Mouse (Mus musculus): ENCODE results near the gene Vps26b. TPM values are rescaled to one million over a fixed set of nuclear protein-coding genes. Genes with fewer than 3 reads are reported as not detected.

Vps26b gene
- 85.7 and 92.7 TPM in 2 replicates for polyA plus RNA-seq (2015; fragmentation: Nextera tagmentation; extraction: Ambion mirVana)

GRCm38 (mm10) chr9:27029828-27030762 lies at the start of gene Vps26b, which contains the start of gene Ncapd3:
Gene Vps26b (minus strand): TSS chr9:27030065.
Gene Ncapd3 (plus strand): TSS chr9:27030175.
- no peaks in the 10 kb centered on the region for H3K36me3 ChIP-seq (ENCODE audit: control insufficient read depth, insufficient read depth)
- peak within 1 kb of the TSS; percentile 95 for H3K27ac ChIP-seq (ENCODE audit: low read length)
- H3K9me3 ChIP-seq (ENCODE audit: control insufficient read depth, low read length): no peaks in the 10 kb centered on the region
- H3K4me3 ChIP-seq (replicated peaks; ENCODE audit: low read length): peak within 1 kb of the TSS; percentile 99
- peak within 1 kb of the TSS; percentile 98 for H3K9ac ChIP-seq (replicated peaks; ENCODE audit: low read depth, low read length)
- under 1% methylated on average over 58 of the region's 80 CpGs for WGBS
- H3K27me3 ChIP-seq (replicated peaks; ENCODE audit: control insufficient read depth, insufficient read depth, low read length): no peaks in the 10 kb centered on the region
- H3K4me2 ChIP-seq (ENCODE audit: low read length): peak within 1 kb of the TSS; percentile 89
- peaks cover 45% of the 10 kb centered on the region for H3K4me1 ChIP-seq (replicated peaks; ENCODE audit: control insufficient read depth, insufficient read depth, low read length)
- ATAC-seq: peak; percentile 94

GRCm38 (mm10) chr9:27075812-27076211 lies 45.9 kb upstream of the Vps26b start:
- Histone ChIP-seq H3K4me2 (ENCODE audit: low read length) (no peak overlapping the region), H3K27me3 (replicated peaks; ENCODE audit: control insufficient read depth, insufficient read depth, low read length) (no peaks in the 10 kb centered on the region), H3K36me3 (ENCODE audit: control insufficient read depth, insufficient read depth) (peaks cover 25% of the 10 kb centered on the region), H3K9ac (replicated peaks; ENCODE audit: low read depth, low read length) (no peak overlapping the region), H3K4me1 (replicated peaks; ENCODE audit: control insufficient read depth, insufficient read depth, low read length) (no peaks in the 10 kb centered on the region), H3K9me3 (ENCODE audit: control insufficient read depth, low read length) (no peaks in the 10 kb centered on the region), H3K27ac (ENCODE audit: low read length) (no peak overlapping the region), H3K4me3 (replicated peaks; ENCODE audit: low read length) (no peak overlapping the region)
- no peak for ATAC-seq

- Histone ChIP-seq H3K4me1 (replicated peaks; ENCODE audit: control insufficient read depth, insufficient read depth, low read length) (no peaks in the 10 kb centered on the region), H3K4me3 (replicated peaks; ENCODE audit: low read length) (no peak overlapping the region), H3K27ac (ENCODE audit: low read length) (no peak overlapping the region), H3K36me3 (ENCODE audit: control insufficient read depth, insufficient read depth) (peaks cover 36% of the 10 kb centered on the region), H3K9me3 (ENCODE audit: control insufficient read depth, low read length) (no peaks in the 10 kb centered on the region; the same call in 1 of the 2 replicates), H3K4me2 (ENCODE audit: low read length) (no peak overlapping the region), H3K9ac (replicated peaks; ENCODE audit: low read depth, low read length) (no peak overlapping the region), H3K27me3 (replicated peaks; ENCODE audit: control insufficient read depth, insufficient read depth, low read length) (no peaks in the 10 kb centered on the region)
- 84% methylated on average over 1 of the region's 1 CpGs for WGBS
- no peak for ATAC-seq
Observed at GRCm38 (mm10) chr9:27074677-27075076, 44.8 kb upstream of the Vps26b start.

GRCm38 (mm10) chr9:27070895-27071294 lies 41.0 kb upstream of the Vps26b start:
- Histone ChIP-seq H3K27ac (ENCODE audit: low read length) (no peak overlapping the region), H3K9ac (replicated peaks; ENCODE audit: low read depth, low read length) (no peak overlapping the region), H3K4me3 (replicated peaks; ENCODE audit: low read length) (no peak overlapping the region), H3K4me2 (ENCODE audit: low read length) (no peak overlapping the region), H3K4me1 (replicated peaks; ENCODE audit: control insufficient read depth, insufficient read depth, low read length) (no peaks in the 10 kb centered on the region), H3K27me3 (replicated peaks; ENCODE audit: control insufficient read depth, insufficient read depth, low read length) (no peaks in the 10 kb centered on the region), H3K9me3 (ENCODE audit: control insufficient read depth, low read length) (no peaks in the 10 kb centered on the region; the same call in 1 of the 2 replicates), H3K36me3 (ENCODE audit: control insufficient read depth, insufficient read depth) (peaks cover 35% of the 10 kb centered on the region)
- no peak for ATAC-seq
- 92% methylated on average over 4 of the region's 4 CpGs for WGBS

GRCm38 (mm10) chr9:27058341-27058740 lies 28.5 kb upstream of the Vps26b start:
- H3K4me3 ChIP-seq (replicated peaks; ENCODE audit: low read length): no peak overlapping the region
- no peak overlapping the region for H3K4me2 ChIP-seq (ENCODE audit: low read length)
- no peak overlapping the region for H3K9ac ChIP-seq (replicated peaks; ENCODE audit: low read depth, low read length)
- whole genome bisulfite sequencing: 93% methylated on average over 5 of the region's 5 CpGs
- H3K9me3 ChIP-seq (ENCODE audit: control insufficient read depth, low read length): no peaks in the 10 kb centered on the region
- peaks cover 34% of the 10 kb centered on the region for H3K36me3 ChIP-seq (ENCODE audit: control insufficient read depth, insufficient read depth)
- no peak overlapping the region for H3K27ac ChIP-seq (ENCODE audit: low read length)
- no peaks in the 10 kb centered on the region for H3K27me3 ChIP-seq (replicated peaks; ENCODE audit: control insufficient read depth, insufficient read depth, low read length)
- no peak for ATAC-seq
- H3K4me1 ChIP-seq (replicated peaks; ENCODE audit: control insufficient read depth, insufficient read depth, low read length): no peaks in the 10 kb centered on the region

- peaks cover 36% of the 10 kb centered on the region for H3K36me3 ChIP-seq (ENCODE audit: control insufficient read depth, insufficient read depth)
- H3K9ac ChIP-seq (replicated peaks; ENCODE audit: low read depth, low read length): no peak overlapping the region
- no peaks in the 10 kb centered on the region for H3K27me3 ChIP-seq (replicated peaks; ENCODE audit: control insufficient read depth, insufficient read depth, low read length)
- H3K27ac ChIP-seq (ENCODE audit: low read length): no peak overlapping the region
- no peaks in the 10 kb centered on the region for H3K9me3 ChIP-seq (ENCODE audit: control insufficient read depth, low read length)
- no peak overlapping the region for H3K4me2 ChIP-seq (ENCODE audit: low read length)
- 88% methylated on average over 2 of the region's 2 CpGs for WGBS
- no peaks in the 10 kb centered on the region for H3K4me1 ChIP-seq (replicated peaks; ENCODE audit: control insufficient read depth, insufficient read depth, low read length)
- H3K4me3 ChIP-seq (replicated peaks; ENCODE audit: low read length): no peak overlapping the region
- ATAC-seq: no peak
Observed at GRCm38 (mm10) chr9:27049492-27049891, 19.6 kb upstream of the Vps26b start.

GRCm38 (mm10) chr9:27043892-27044291 lies 14.0 kb upstream of the Vps26b start:
- WGBS: 94% methylated on average over 5 of the region's 5 CpGs
- no peak overlapping the region for H3K4me3 ChIP-seq (replicated peaks; ENCODE audit: low read length)
- H3K27ac ChIP-seq (ENCODE audit: low read length): no peak overlapping the region
- H3K9ac ChIP-seq (replicated peaks; ENCODE audit: low read depth, low read length): no peak overlapping the region
- H3K36me3 ChIP-seq (ENCODE audit: control insufficient read depth, insufficient read depth): peaks cover 29% of the 10 kb centered on the region
- H3K9me3 ChIP-seq (ENCODE audit: control insufficient read depth, low read length): no peaks in the 10 kb centered on the region
- no peaks in the 10 kb centered on the region for H3K4me1 ChIP-seq (replicated peaks; ENCODE audit: control insufficient read depth, insufficient read depth, low read length)
- no peak overlapping the region for H3K4me2 ChIP-seq (ENCODE audit: low read length)
- no peak for ATAC-seq
- H3K27me3 ChIP-seq (replicated peaks; ENCODE audit: control insufficient read depth, insufficient read depth, low read length): no peaks in the 10 kb centered on the region

- Histone ChIP-seq H3K4me3 (replicated peaks; ENCODE audit: low read length) (peak overlapping the region; percentile 99), H3K27me3 (replicated peaks; ENCODE audit: control insufficient read depth, insufficient read depth, low read length) (no peaks in the 10 kb centered on the region), H3K9ac (replicated peaks; ENCODE audit: low read depth, low read length) (peak overlapping the region; percentile 69), H3K4me1 (replicated peaks; ENCODE audit: control insufficient read depth, insufficient read depth, low read length) (peaks cover 43% of the 10 kb centered on the region), H3K9me3 (ENCODE audit: control insufficient read depth, low read length) (no peaks in the 10 kb centered on the region), H3K36me3 (ENCODE audit: control insufficient read depth, insufficient read depth) (no peaks in the 10 kb centered on the region), H3K27ac (ENCODE audit: low read length) (no peak overlapping the region), H3K4me2 (ENCODE audit: low read length) (peak overlapping the region; percentile 71)
- no peak for ATAC-seq
- 0% methylated on average over 17 of the region's 17 CpGs for WGBS
Observed at GRCm38 (mm10) chr9:27030763-27031100, 867 bp upstream of the Vps26b start.

GRCm38 (mm10) chr9:27029022-27029827 lies 640 bp downstream of the Vps26b start:
- peak overlapping the region; percentile 98 for H3K9ac ChIP-seq (replicated peaks; ENCODE audit: low read depth, low read length)
- H3K9me3 ChIP-seq (ENCODE audit: control insufficient read depth, low read length): no peaks in the 10 kb centered on the region
- peak overlapping the region; percentile 89 for H3K4me2 ChIP-seq (ENCODE audit: low read length)
- H3K4me1 ChIP-seq (replicated peaks; ENCODE audit: control insufficient read depth, insufficient read depth, low read length): peaks cover 47% of the 10 kb centered on the region
- H3K36me3 ChIP-seq (ENCODE audit: control insufficient read depth, insufficient read depth): no peaks in the 10 kb centered on the region; the same call in 1 of the 2 replicates
- no peaks in the 10 kb centered on the region for H3K27me3 ChIP-seq (replicated peaks; ENCODE audit: control insufficient read depth, insufficient read depth, low read length)
- under 1% methylated on average over 51 of the region's 52 CpGs for WGBS
- peak; percentile 32 for ATAC-seq
- H3K4me3 ChIP-seq (replicated peaks; ENCODE audit: low read length): peak overlapping the region; percentile 99
- H3K27ac ChIP-seq (ENCODE audit: low read length): peak overlapping the region; percentile 95

Measured in forebrain, embryonic 16.5 days (tissue).